Mouse (Mus musculus): ENCODE data around the gene Eif1.

DNA sequence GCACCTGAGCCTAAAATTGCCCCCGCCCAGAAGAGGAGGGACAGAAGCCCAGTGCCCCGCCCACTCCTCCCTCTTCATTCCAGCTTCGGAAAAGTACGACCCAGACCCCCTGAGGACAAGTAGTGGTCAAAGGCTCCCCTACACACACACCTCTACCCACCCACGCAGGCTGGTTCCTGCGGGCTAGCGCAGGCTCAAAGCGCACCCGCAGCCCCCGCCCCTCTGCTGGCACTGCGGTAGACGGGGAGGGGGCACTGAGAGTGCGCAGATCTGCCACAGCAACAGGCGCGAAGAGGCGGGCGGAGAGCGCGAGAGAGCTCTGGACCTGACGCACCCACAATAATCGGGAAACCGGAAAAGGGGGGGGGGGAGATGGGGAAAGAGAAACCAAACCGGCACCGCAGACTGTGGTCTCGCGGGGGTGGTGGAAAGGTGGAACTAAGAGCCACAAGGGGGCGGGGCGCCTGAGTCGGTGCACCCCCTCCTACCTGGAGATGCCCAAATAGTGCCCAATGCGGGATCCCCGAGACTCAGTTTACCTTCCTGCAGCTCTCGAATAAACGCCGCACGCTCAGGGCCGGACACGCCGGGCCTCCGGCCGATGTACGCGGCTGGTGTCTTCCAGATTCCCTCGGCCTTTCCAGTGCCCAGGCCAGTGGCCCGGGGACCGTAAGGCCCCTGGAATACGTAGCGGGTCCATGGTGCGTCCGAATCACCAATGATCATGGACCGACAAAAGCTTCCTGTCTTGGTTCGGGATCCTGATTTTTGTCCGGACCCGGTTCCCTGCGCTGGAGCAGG, 35.7 kb downstream of the Eif1 start:
- TF ChIP-seq CTCF (IDR thresholded peaks at IDR 0.05; ENCODE audit: low read depth) (no peak), EP300 (IDR thresholded peaks at IDR 0.05; ENCODE audit: low read depth) (no peak)

Data from liver, embryonic 14.5 days (tissue).